Mouse (Mus musculus): ENCODE measurements around the gene Sh3d19.

DNA sequence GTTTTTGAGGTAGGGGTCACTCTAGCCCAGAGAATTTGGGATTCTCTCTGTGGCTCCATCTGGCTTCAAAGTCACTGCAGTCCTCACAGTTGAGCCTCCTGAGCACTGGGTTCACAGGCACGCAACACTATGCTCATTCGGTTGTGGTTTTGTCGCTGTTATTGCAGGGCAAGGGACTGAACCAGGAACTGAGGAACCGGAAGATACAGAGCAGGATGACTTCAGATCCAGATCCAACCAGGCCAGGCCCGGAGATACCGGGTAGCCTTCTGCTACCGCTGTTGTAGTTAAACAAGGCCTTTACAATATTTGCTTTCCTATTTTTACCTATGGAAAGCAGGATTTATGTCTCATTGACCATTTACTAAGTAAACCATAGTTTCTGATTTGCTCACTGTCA is 208.8 kb downstream of the Sh3d19 start:
- TF ChIP-seq ETS1 (conservative IDR thresholded peaks at IDR 0.05; ENCODE audit: low read depth, low read length) (no peak), USF1 (IDR thresholded peaks at IDR 0.05; ENCODE audit: low read depth, low read length) (no peak), EP300 (IDR thresholded peaks at IDR 0.05; ENCODE audit: low read length) (no peak), CTCF (conservative IDR thresholded peaks at IDR 0.05 in 1 of 2, IDR thresholded peaks at IDR 0.05 in 1 of 2; ENCODE audit: low read depth in 2 of 2, low read length in 2 of 2) (peak in 1 of 2 experiments; percentile 27; a peak in 2 of 4 replicates), PAX5 (IDR thresholded peaks at IDR 0.05; ENCODE audit: low read length) (no peak), POLR2A (IDR thresholded peaks at IDR 0.05; ENCODE audit: low read depth, low read length) (no peak), MAZ (IDR thresholded peaks at IDR 0.05; ENCODE audit: low read depth, low read length) (no peak), NRF1 (IDR thresholded peaks at IDR 0.05; ENCODE audit: low read depth, low read length) (no peak), TBP (conservative IDR thresholded peaks at IDR 0.05; ENCODE audit: low read depth, low read length) (no peak), CHD2 (IDR thresholded peaks at IDR 0.05; ENCODE audit: low read length) (no peak), MXI1 (IDR thresholded peaks at IDR 0.05; ENCODE audit: low read depth, low read length) (no peak)
